Mouse (Mus musculus): ENCODE data around the gene Map3k15. TPM values are rescaled to one million over a fixed set of nuclear protein-coding genes. Genes with fewer than 3 reads are reported as not detected.

Gene Map3k15
- polyA plus RNA-seq, 1 experiment = 0.01 TPM

DNA sequence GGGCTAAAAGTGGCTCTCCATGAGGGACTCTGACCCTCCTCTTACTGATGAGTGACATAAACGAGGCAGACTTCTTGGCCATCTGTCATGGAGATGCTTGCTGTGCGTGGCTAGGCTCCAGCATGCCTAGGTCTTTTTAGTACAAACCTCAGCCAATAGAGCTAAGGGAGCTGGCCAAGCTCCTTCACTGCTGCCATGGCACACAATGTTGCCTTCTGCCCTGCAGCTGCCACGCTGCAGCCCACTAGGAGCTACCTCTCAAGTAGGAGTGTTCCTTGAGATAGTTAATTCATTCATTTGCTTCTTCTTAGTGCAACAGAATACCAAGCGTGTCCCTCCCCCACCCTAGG is 33.8 kb upstream of the Map3k15 start:
- TF ChIP-seq POLR2AphosphoS2 (IDR thresholded peaks at IDR 0.05; ENCODE audit: insufficient read length, low read depth) = no peak
- TF ChIP-seq MYOD1 (IDR thresholded peaks at IDR 0.05; ENCODE audit: control insufficient read depth in 1 of 3, insufficient read length in 2 of 3, low read depth in 2 of 3) = peak in 2 of 3 experiments; percentile 44 to 47
- TF ChIP-seq REST (IDR thresholded peaks at IDR 0.05; ENCODE audit: insufficient read depth, insufficient read length) = no peak
- peak in 1 of 3 experiments; percentile 39 for TF ChIP-seq MYOG (IDR thresholded peaks at IDR 0.05; ENCODE audit: control insufficient read depth in 1 of 3, insufficient read depth in 1 of 3, insufficient read length in 2 of 3, low read depth in 2 of 3)
- no peak for TF ChIP-seq MAX (IDR thresholded peaks at IDR 0.05; ENCODE audit: low read depth)
- Histone ChIP-seq H3K79me2 (ENCODE audit: control insufficient read depth, insufficient read depth) (no peaks in the 10 kb centered on the region), H3ac (ENCODE audit: control insufficient read depth, insufficient read length) (no peak overlapping the region), H3K36me3 (ENCODE audit: control insufficient read depth, insufficient read depth) (peaks cover 3% of the 10 kb centered on the region), H3K27me3 (ENCODE audit: control insufficient read depth, insufficient read depth, insufficient read length) (no peaks in the 10 kb centered on the region), H3K4me2 (ENCODE audit: low read depth) (peak overlapping the region; percentile 72), H3K4me3 (no peak overlapping the region)

DNA sequence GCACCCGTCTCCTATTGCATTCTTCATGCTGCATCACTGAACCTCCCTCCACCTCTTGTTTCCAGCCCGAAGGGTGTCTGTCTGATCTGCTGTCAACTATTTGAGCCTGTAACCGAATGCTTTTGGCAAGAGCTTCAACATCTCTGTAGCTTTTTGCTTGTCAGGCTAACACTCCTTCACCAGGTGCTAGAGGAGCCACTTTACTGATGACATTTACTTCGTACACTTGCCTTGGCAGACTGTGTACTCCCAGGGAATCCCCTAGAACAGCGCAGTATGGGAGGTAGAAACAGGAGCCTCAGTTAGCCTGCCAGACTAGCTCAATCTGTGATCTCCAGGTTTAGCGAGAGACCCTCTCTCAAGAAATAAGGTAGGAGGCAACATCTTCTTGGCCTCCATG is 32.8 kb upstream of the Map3k15 start:
- Histone ChIP-seq H3ac (ENCODE audit: control insufficient read depth, insufficient read length) (no peak overlapping the region), H3K4me3 (no peak overlapping the region), H3K4me2 (ENCODE audit: low read depth) (no peak overlapping the region), H3K36me3 (ENCODE audit: control insufficient read depth, insufficient read depth) (peaks cover 3% of the 10 kb centered on the region), H3K27me3 (ENCODE audit: control insufficient read depth, insufficient read depth, insufficient read length) (no peaks in the 10 kb centered on the region), H3K79me2 (ENCODE audit: control insufficient read depth, insufficient read depth) (no peaks in the 10 kb centered on the region)
- TF ChIP-seq MYOD1 (IDR thresholded peaks at IDR 0.05; ENCODE audit: control insufficient read depth in 1 of 3, insufficient read length in 2 of 3, low read depth in 2 of 3) = no peak
- TF ChIP-seq POLR2A (IDR thresholded peaks at IDR 0.05; ENCODE audit: insufficient read length, low read depth) = no peak
- TF ChIP-seq SRF (IDR thresholded peaks at IDR 0.05; ENCODE audit: control insufficient read depth, insufficient read length, low read depth) = no peak
- no peak for TF ChIP-seq REST (IDR thresholded peaks at IDR 0.05; ENCODE audit: insufficient read depth, insufficient read length)
- no peak for TF ChIP-seq MAX (IDR thresholded peaks at IDR 0.05; ENCODE audit: low read depth)
- no peak for TF ChIP-seq CEBPB (IDR thresholded peaks at IDR 0.05; ENCODE audit: insufficient read depth, poor library complexity, severe bottlenecking)
- no peak for TF ChIP-seq POLR2AphosphoS2 (IDR thresholded peaks at IDR 0.05; ENCODE audit: insufficient read length, low read depth)
- TF ChIP-seq TCF3 (IDR thresholded peaks at IDR 0.05; ENCODE audit: insufficient read length, low read depth) = no peak
- TF ChIP-seq USF1 (IDR thresholded peaks at IDR 0.05; ENCODE audit: low read depth) = no peak
- TF ChIP-seq MYOG (IDR thresholded peaks at IDR 0.05; ENCODE audit: control insufficient read depth in 1 of 3, insufficient read depth in 1 of 3, insufficient read length in 2 of 3, low read depth in 2 of 3) = no peak
- no peak for TF ChIP-seq TCF12 (IDR thresholded peaks at IDR 0.05; ENCODE audit: insufficient read depth, poor library complexity, severe bottlenecking)
- no peak for TF ChIP-seq E2F4 (IDR thresholded peaks at IDR 0.05; ENCODE audit: insufficient read depth)

DNA sequence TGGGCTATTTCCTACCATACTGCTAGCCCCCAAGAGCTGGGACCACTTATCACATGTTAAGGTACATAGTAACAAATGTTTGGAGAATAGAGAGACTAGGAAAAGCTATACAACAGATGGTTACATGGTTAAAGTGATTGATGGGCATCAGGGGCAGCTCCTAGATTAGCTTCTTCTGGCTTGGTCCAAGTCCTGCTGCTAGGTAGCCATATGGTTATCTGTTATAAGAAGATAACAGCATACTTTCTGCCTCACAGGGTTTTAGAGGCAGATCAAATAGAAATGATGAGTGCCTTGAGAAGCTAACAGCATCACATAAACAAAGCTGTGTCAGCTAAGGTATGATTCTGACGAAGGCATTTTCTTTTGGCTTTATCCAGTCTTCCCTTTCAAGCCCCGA is 26.8 kb upstream of the Map3k15 start:
- TF ChIP-seq MAX (IDR thresholded peaks at IDR 0.05; ENCODE audit: low read depth) = no peak
- TF ChIP-seq POLR2AphosphoS2 (IDR thresholded peaks at IDR 0.05; ENCODE audit: insufficient read length, low read depth) = no peak
- no peak for TF ChIP-seq CEBPB (IDR thresholded peaks at IDR 0.05; ENCODE audit: insufficient read depth, poor library complexity, severe bottlenecking)
- no peak for TF ChIP-seq USF1 (IDR thresholded peaks at IDR 0.05; ENCODE audit: low read depth)
- TF ChIP-seq MYOG (IDR thresholded peaks at IDR 0.05; ENCODE audit: control insufficient read depth in 1 of 3, insufficient read depth in 1 of 3, insufficient read length in 2 of 3, low read depth in 2 of 3) = no peak
- TF ChIP-seq E2F4 (IDR thresholded peaks at IDR 0.05; ENCODE audit: insufficient read depth) = no peak
- no peak for TF ChIP-seq SRF (IDR thresholded peaks at IDR 0.05; ENCODE audit: control insufficient read depth, insufficient read length, low read depth)
- no peak for TF ChIP-seq POLR2A (IDR thresholded peaks at IDR 0.05; ENCODE audit: insufficient read length, low read depth)
- TF ChIP-seq TCF3 (IDR thresholded peaks at IDR 0.05; ENCODE audit: insufficient read length, low read depth) = no peak
- no peak for TF ChIP-seq MYOD1 (IDR thresholded peaks at IDR 0.05; ENCODE audit: control insufficient read depth in 1 of 3, insufficient read length in 2 of 3, low read depth in 2 of 3)
- no peak for TF ChIP-seq TCF12 (IDR thresholded peaks at IDR 0.05; ENCODE audit: insufficient read depth, poor library complexity, severe bottlenecking)
- TF ChIP-seq REST (IDR thresholded peaks at IDR 0.05; ENCODE audit: insufficient read depth, insufficient read length) = no peak

DNA sequence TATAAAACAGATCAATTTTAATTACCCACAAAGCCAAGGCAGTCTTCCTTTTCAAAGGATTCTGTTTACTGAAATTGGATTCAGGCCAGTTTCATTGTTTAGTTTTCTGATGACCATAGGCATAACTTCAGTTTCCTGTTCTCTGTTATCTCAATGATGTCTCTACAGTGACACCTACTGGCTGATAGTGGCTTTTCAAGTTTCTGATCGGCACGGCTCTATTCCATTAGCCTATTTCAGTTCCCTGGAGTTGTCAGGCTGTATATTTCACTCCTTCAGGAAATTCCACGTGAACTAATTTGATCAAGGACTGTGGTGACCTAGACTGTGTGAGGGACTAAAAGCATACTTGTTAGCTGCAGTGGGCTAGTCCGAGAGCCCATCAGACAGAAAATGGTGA is 25.0 kb upstream of the Map3k15 start:
- Histone ChIP-seq H3K4me2 (ENCODE audit: low read depth) (no peak overlapping the region), H3K27me3 (ENCODE audit: control insufficient read depth, insufficient read depth, insufficient read length) (no peaks in the 10 kb centered on the region), H3ac (ENCODE audit: control insufficient read depth, insufficient read length) (no peak overlapping the region), H3K36me3 (ENCODE audit: control insufficient read depth, insufficient read depth) (peaks cover 2% of the 10 kb centered on the region), H3K79me2 (ENCODE audit: control insufficient read depth, insufficient read depth) (no peaks in the 10 kb centered on the region), H3K4me3 (no peak overlapping the region)
- TF ChIP-seq MAX (IDR thresholded peaks at IDR 0.05; ENCODE audit: low read depth) (no peak), SRF (IDR thresholded peaks at IDR 0.05; ENCODE audit: control insufficient read depth, insufficient read length, low read depth) (no peak), MYOG (IDR thresholded peaks at IDR 0.05; ENCODE audit: control insufficient read depth in 1 of 3, insufficient read depth in 1 of 3, insufficient read length in 2 of 3, low read depth in 2 of 3) (no peak), USF1 (IDR thresholded peaks at IDR 0.05; ENCODE audit: low read depth) (no peak), REST (IDR thresholded peaks at IDR 0.05; ENCODE audit: insufficient read depth, insufficient read length) (no peak), POLR2AphosphoS2 (IDR thresholded peaks at IDR 0.05; ENCODE audit: insufficient read length, low read depth) (no peak), MYOD1 (IDR thresholded peaks at IDR 0.05; ENCODE audit: control insufficient read depth in 1 of 3, insufficient read length in 2 of 3, low read depth in 2 of 3) (no peak)

More for the DNA sequence above, 26.8 kb upstream of the Map3k15 start:
- Histone ChIP-seq H3ac (ENCODE audit: control insufficient read depth, insufficient read length) (no peak overlapping the region), H3K79me2 (ENCODE audit: control insufficient read depth, insufficient read depth) (no peaks in the 10 kb centered on the region), H3K4me3 (no peak overlapping the region), H3K36me3 (ENCODE audit: control insufficient read depth, insufficient read depth) (peaks cover 3% of the 10 kb centered on the region), H3K4me2 (ENCODE audit: low read depth) (no peak overlapping the region), H3K27me3 (ENCODE audit: control insufficient read depth, insufficient read depth, insufficient read length) (no peaks in the 10 kb centered on the region)

DNA sequence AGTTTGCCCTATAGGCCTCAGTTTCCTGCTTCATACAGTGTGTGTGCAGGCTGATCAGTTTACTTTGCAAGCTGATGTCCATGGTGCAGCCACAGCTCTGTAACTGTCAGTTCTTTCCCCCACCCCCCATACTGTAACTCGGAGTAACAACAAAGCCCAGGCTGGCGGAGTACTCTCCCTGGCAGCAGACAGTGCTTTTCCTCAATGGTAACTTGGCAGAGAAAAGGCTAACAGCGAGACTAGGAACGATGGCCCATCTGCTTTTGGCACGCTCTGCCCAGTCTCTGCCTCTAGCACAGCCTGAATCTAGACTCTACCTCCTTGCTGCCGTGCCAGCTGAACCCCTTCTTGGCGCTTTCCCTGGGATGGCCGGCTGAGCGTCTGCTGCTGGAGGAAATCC is 24.3 kb upstream of the Map3k15 start:
- Histone ChIP-seq H3K4me2 (ENCODE audit: low read depth) (no peak overlapping the region), H3K4me3 (no peak overlapping the region), H3ac (ENCODE audit: control insufficient read depth, insufficient read length) (no peak overlapping the region), H3K27me3 (ENCODE audit: control insufficient read depth, insufficient read depth, insufficient read length) (no peaks in the 10 kb centered on the region), H3K79me2 (ENCODE audit: control insufficient read depth, insufficient read depth) (no peaks in the 10 kb centered on the region), H3K36me3 (ENCODE audit: control insufficient read depth, insufficient read depth) (no peaks in the 10 kb centered on the region)
- no peak for TF ChIP-seq POLR2A (IDR thresholded peaks at IDR 0.05; ENCODE audit: insufficient read length, low read depth)
- no peak for TF ChIP-seq USF1 (IDR thresholded peaks at IDR 0.05; ENCODE audit: low read depth)
- no peak for TF ChIP-seq MYOD1 (IDR thresholded peaks at IDR 0.05; ENCODE audit: control insufficient read depth in 1 of 3, insufficient read length in 2 of 3, low read depth in 2 of 3)
- no peak for TF ChIP-seq SRF (IDR thresholded peaks at IDR 0.05; ENCODE audit: control insufficient read depth, insufficient read length, low read depth)
- TF ChIP-seq CEBPB (IDR thresholded peaks at IDR 0.05; ENCODE audit: insufficient read depth, poor library complexity, severe bottlenecking) = no peak
- no peak for TF ChIP-seq MYOG (IDR thresholded peaks at IDR 0.05; ENCODE audit: control insufficient read depth in 1 of 3, insufficient read depth in 1 of 3, insufficient read length in 2 of 3, low read depth in 2 of 3)
- TF ChIP-seq TCF12 (IDR thresholded peaks at IDR 0.05; ENCODE audit: insufficient read depth, poor library complexity, severe bottlenecking) = no peak
- no peak for TF ChIP-seq POLR2AphosphoS2 (IDR thresholded peaks at IDR 0.05; ENCODE audit: insufficient read length, low read depth)
- no peak for TF ChIP-seq MAX (IDR thresholded peaks at IDR 0.05; ENCODE audit: low read depth)
- no peak for TF ChIP-seq E2F4 (IDR thresholded peaks at IDR 0.05; ENCODE audit: insufficient read depth)
- no peak for TF ChIP-seq TCF3 (IDR thresholded peaks at IDR 0.05; ENCODE audit: insufficient read length, low read depth)
- TF ChIP-seq REST (IDR thresholded peaks at IDR 0.05; ENCODE audit: insufficient read depth, insufficient read length) = no peak

Data from myocyte (in vitro differentiated cells).